Mouse (Mus musculus) kidney, embryonic 16.5 days (tissue): Measurements from ENCODE around the gene Ccdc66. TPM values are rescaled to one million over a fixed set of nuclear protein-coding genes. Genes with fewer than 3 reads are reported as not detected.

ENCODE experiments used
- ATAC-seq: fragments of 200-750 bp; cut with Nextera tagmentation; 2 replicates; pipeline ENCODE4 v1.8.0; 2017; ENCODE audit warnings: moderate TSS enrichment; ENCODE audit not compliant: low FRiP score, low TSS enrichment
- H3K27ac ChIP-seq: fragments of 300-500 bp; sonication (generic); 2 replicates; pipeline ENCODE4 v1.5.1; 2014; ENCODE audit warnings: low read length
- H3K27me3 ChIP-seq: fragments of 300-500 bp; sonication (generic); 2 replicates; pipeline ENCODE4 v1.6.1; 2014; ENCODE audit warnings: low read length, control low read depth, mixed read lengths; ENCODE audit not compliant: insufficient read depth
- H3K36me3 ChIP-seq: fragments of 300-500 bp; sonication (generic); 2 replicates; pipeline ENCODE4 v1.6.1; 2014; ENCODE audit warnings: low read length, control low read depth, mixed read lengths; ENCODE audit not compliant: insufficient read depth
- H3K4me1 ChIP-seq: fragments of 300-500 bp; sonication (generic); 2 replicates; pipeline ENCODE4 v1.6.1; 2014; ENCODE audit warnings: low read length, control low read depth, mixed read lengths; ENCODE audit not compliant: insufficient read depth
- H3K4me2 ChIP-seq: fragments of 300-500 bp; sonication (generic); replicated peaks from 2 replicates; pipeline ENCODE4 v1.6.1; 2014; ENCODE audit warnings: low read depth, low read length
- H3K4me3 ChIP-seq: fragments of 300-500 bp; sonication (generic); 2 replicates; pipeline ENCODE4 v1.5.1; 2014; ENCODE audit warnings: mild to moderate bottlenecking, low read length
- H3K9ac ChIP-seq: fragments of 300-500 bp; sonication (generic); replicated peaks from 2 replicates; pipeline ENCODE4 v1.6.1; 2014; ENCODE audit warnings: low read length
- H3K9me3 ChIP-seq: fragments of 300-500 bp; sonication (generic); 2 replicates; pipeline ENCODE4 v1.6.1; 2016; ENCODE audit warnings: low read length, control low read depth
- WGBS: fragments of 180-500 bp; shearing (Covaris S2); extraction: QIAGEN DNeasy Blood & Tissue Kit; methylation state at CpG from one replicate; pipeline ENCODE4 v1.1.7; 2014; 5-methylcytosine and 5-hydroxymethylcytosine counted together
- polyA plus RNA-seq: library from polyadenylated mRNA; unstranded; fragments of >200 nt; fragmentation: Nextera tagmentation; extraction: Ambion mirVana; gene quantifications from 2 replicates; pipeline ENCODE4 v1.2.1, GENCODE M21; 2015

The Ccdc66 gene
- polyA plus RNA-seq, 1 experiment from 2014 or later: 11.5 TPM

GRCm38 (mm10) chr14:27440921-27441320 is 67.3 kb downstream of the Ccdc66 start:
- ATAC-seq: no peak
- H3K4me2 ChIP-seq: no peak overlapping the region
- no peak overlapping the region for H3K9ac ChIP-seq

GRCm38 (mm10) chr14:27436826-27437225 is 71.4 kb downstream of the Ccdc66 start:
- Histone ChIP-seq H3K9me3 (peaks cover 2% of the 10 kb centered on the region; the same call in 1 of the 2 replicates), H3K36me3 (peaks cover 30% of the 10 kb centered on the region), H3K4me3 (no peak overlapping the region), H3K4me2 (no peak overlapping the region), H3K4me1 (no peaks in the 10 kb centered on the region), H3K27ac (no peak overlapping the region), H3K27me3 (no peaks in the 10 kb centered on the region), H3K9ac (no peak overlapping the region)
- WGBS: 84% methylated on average over 3 of the region's 3 CpGs
- ATAC-seq: no peak

More at GRCm38 (mm10) chr14:27440921-27441320, 67.3 kb downstream of the Ccdc66 start:
- Histone ChIP-seq H3K4me3 (no peak overlapping the region), H3K27me3 (no peaks in the 10 kb centered on the region), H3K9me3 (no peaks in the 10 kb centered on the region), H3K4me1 (no peaks in the 10 kb centered on the region), H3K27ac (no peak overlapping the region), H3K36me3 (peaks cover 27% of the 10 kb centered on the region)

- no peak overlapping the region for H3K4me3 ChIP-seq
- H3K27me3 ChIP-seq: no peaks in the 10 kb centered on the region
- 84% methylated on average over 1 of the region's 1 CpGs for WGBS
- H3K36me3 ChIP-seq: peaks cover 30% of the 10 kb centered on the region
- H3K4me2 ChIP-seq: no peak overlapping the region
- peaks cover 2% of the 10 kb centered on the region; the same call in 1 of the 2 replicates for H3K9me3 ChIP-seq
- H3K9ac ChIP-seq: no peak overlapping the region
- no peak for ATAC-seq
- H3K4me1 ChIP-seq: no peaks in the 10 kb centered on the region
- no peak overlapping the region for H3K27ac ChIP-seq
Measured at GRCm38 (mm10) chr14:27436116-27436515, 72.1 kb downstream of the Ccdc66 start.

GRCm38 (mm10) chr14:27432064-27432463 is 76.2 kb downstream of the Ccdc66 start:
- Histone ChIP-seq H3K4me1 (peaks cover 3% of the 10 kb centered on the region; the same call in 1 of the 2 replicates), H3K27ac (no peak overlapping the region), H3K36me3 (peaks cover 37% of the 10 kb centered on the region), H3K9me3 (peaks cover 15% of the 10 kb centered on the region), H3K4me2 (no peak overlapping the region), H3K27me3 (no peaks in the 10 kb centered on the region), H3K4me3 (no peak overlapping the region), H3K9ac (no peak overlapping the region)
- whole genome bisulfite sequencing: 99% methylated on average over 2 of the region's 2 CpGs
- ATAC-seq: no peak

Other genes starting within 250 kb of the Ccdc66 start
- 8.0 and 12.0 TPM in 2 replicates for gene Fam208a, start 79.6 kb downstream of the Ccdc66 start, polyA plus RNA-seq
- 4.9 and 7.3 TPM in 2 replicates for gene Erc2, start 114.0 kb upstream of the Ccdc66 start, polyA plus RNA-seq